Mouse (Mus musculus) MEL (cell line): ENCODE measurements around the gene Srd5a3. TPM values are rescaled to one million over a fixed set of nuclear protein-coding genes. Genes with fewer than 3 reads are reported as not detected.
A peak's percentile ranks its signal among the peaks of the same experiment; 100 is the strongest.

Experiments
- DNase-seq: peaks from one replicate; pipeline ENCODE4 v3.0.0; 2011; ENCODE audit warnings: low read depth, low spot score
- H3K27ac ChIP-seq: 2 replicates; pipeline ENCODE4 v1.5.1; 2012; ENCODE audit warnings: low read depth, mild to moderate bottlenecking, control low read depth, low read length, moderate library complexity; ENCODE audit not compliant: control insufficient read depth
- H3K27me3 ChIP-seq, 2 experiments: fragments of 150-350 bp in 1 of 2; sonication (generic) in 1 of 2; 2 replicates each; pipeline ENCODE4 v1.6.1; 2012; ENCODE audit warnings: low read length in 2 of 2, mild to moderate bottlenecking in 2 of 2, improper control_type of control experiment in 1 of 2, moderate library complexity in 1 of 2; ENCODE audit not compliant: insufficient read depth in 2 of 2, control insufficient read depth in 1 of 2
- H3K36me3 ChIP-seq, 2 experiments: 2 replicates each; pipeline ENCODE4 v1.6.1; 2012 to 2014; ENCODE audit warnings: low read length in 2 of 2, improper control_type of control experiment in 1 of 2, inconsistent platforms in 1 of 2, mild to moderate bottlenecking in 1 of 2; ENCODE audit not compliant: insufficient read depth in 2 of 2, control insufficient read depth in 1 of 2
- H3K4me1 ChIP-seq, 2 experiments: fragments of 150-350 bp in 1 of 2; sonication (generic) in 1 of 2; 2 replicates each; pipeline ENCODE4 v1.6.1; 2012; ENCODE audit warnings: low read length in 2 of 2, improper control_type of control experiment in 1 of 2, mild to moderate bottlenecking in 1 of 2; ENCODE audit not compliant: insufficient read depth in 2 of 2, control insufficient read depth in 1 of 2
- H3K4me3 ChIP-seq, 2 experiments: fragments of 150-350 bp in 1 of 2; sonication (generic) in 1 of 2; 2 replicates each; pipeline ENCODE4 v1.5.1; 2012; ENCODE audit warnings: low read depth in 2 of 2, low read length in 2 of 2, mild to moderate bottlenecking in 2 of 2, moderate library complexity in 2 of 2, control low read depth in 1 of 2, improper control_type of control experiment in 1 of 2; ENCODE audit not compliant: control insufficient read depth in 1 of 2, insufficient read depth in 1 of 2
- H3K79me2 ChIP-seq: 2 replicates; pipeline ENCODE4 v1.6.1; 2012; ENCODE audit warnings: mild to moderate bottlenecking, low read length, moderate library complexity; ENCODE audit not compliant: control insufficient read depth, poor library complexity, insufficient read depth
- H3K9ac ChIP-seq: 2 replicates; pipeline ENCODE4 v1.6.1; 2012; ENCODE audit warnings: low read depth, mild to moderate bottlenecking, control low read depth, low read length, moderate library complexity; ENCODE audit not compliant: control insufficient read depth, poor library complexity, severe bottlenecking
- H3K9me3 ChIP-seq: fragments of 150-350 bp; sonication (generic); replicated peaks from 2 replicates; pipeline ENCODE4 v1.6.1; 2012; ENCODE audit warnings: mild to moderate bottlenecking, low read length, improper control_type of control experiment, moderate library complexity; ENCODE audit not compliant: insufficient read depth
- CHD1 ChIP-seq: IDR thresholded peaks from 2 replicates; pipeline ENCODE4 v1.6.1; 2012; ENCODE audit warnings: low read depth, mild to moderate bottlenecking, inconsistent platforms, low read length, improper control_type of control experiment
- CHD2 ChIP-seq: IDR thresholded peaks from 2 replicates; pipeline ENCODE4 v1.6.1; 2011; ENCODE audit warnings: low read length, improper control_type of control experiment
- CTCF ChIP-seq, 3 experiments: IDR thresholded peaks in 2 of 3; conservative IDR thresholded peaks in 1 of 3; 2 replicates each; pipeline ENCODE4 v1.5.1; 2011 to 2012; ENCODE audit warnings: low read length in 3 of 3, low read depth in 2 of 3, mild to moderate bottlenecking in 2 of 3, improper control_type of control experiment in 1 of 3, inconsistent platforms in 1 of 3, mixed read lengths in 1 of 3, moderate library complexity in 1 of 3; ENCODE audit not compliant: control insufficient read depth in 1 of 3, insufficient read depth in 1 of 3, poor library complexity in 1 of 3, severe bottlenecking in 1 of 3
- EP300 ChIP-seq, 2 experiments: IDR thresholded peaks; 2 replicates each; pipeline ENCODE4 v1.6.1; 2011; ENCODE audit warnings: improper control_type of control experiment in 2 of 2, low read length in 2 of 2, low read depth in 1 of 2, mild to moderate bottlenecking in 1 of 2
- GABPA ChIP-seq: IDR thresholded peaks from 2 replicates; pipeline ENCODE4 v1.6.1; 2012; ENCODE audit warnings: low read depth, mild to moderate bottlenecking, inconsistent platforms, low read length, improper control_type of control experiment, moderate library complexity
- HCFC1 ChIP-seq: IDR thresholded peaks from 2 replicates; pipeline ENCODE4 v1.6.1; 2012; ENCODE audit warnings: low read depth, mild to moderate bottlenecking, inconsistent platforms, low read length, improper control_type of control experiment, moderate library complexity
- JUND ChIP-seq: IDR thresholded peaks from 2 replicates; pipeline ENCODE4 v1.6.1; 2011; ENCODE audit warnings: low read depth, mild to moderate bottlenecking, improper control_type of control experiment, low read length
- MAX ChIP-seq: IDR thresholded peaks from 2 replicates; pipeline ENCODE4 v1.6.1; 2011; ENCODE audit warnings: low read length, improper control_type of control experiment
- MAZ ChIP-seq: IDR thresholded peaks from 2 replicates; pipeline ENCODE4 v1.6.1; 2012; ENCODE audit warnings: low read depth, mild to moderate bottlenecking, inconsistent platforms, low read length, improper control_type of control experiment
- MEF2A ChIP-seq: IDR thresholded peaks from 2 replicates; pipeline ENCODE4 v1.6.1; 2014; ENCODE audit warnings: low read depth, mild to moderate bottlenecking, inconsistent platforms, low read length, improper control_type of control experiment; ENCODE audit not compliant: poor library complexity, insufficient replicate concordance, severe bottlenecking; ENCODE audit errors: extremely low read depth
- MYB ChIP-seq: IDR thresholded peaks from 2 replicates; pipeline ENCODE4 v1.6.1; 2011; ENCODE audit warnings: mild to moderate bottlenecking, low read depth, low read length, improper control_type of control experiment
- NELFE ChIP-seq: IDR thresholded peaks from 2 replicates; pipeline ENCODE4 v1.6.1; 2011; ENCODE audit warnings: low read depth, low read length, improper control_type of control experiment
- NRF1 ChIP-seq: IDR thresholded peaks from 2 replicates; pipeline ENCODE4 v1.6.1; 2014; ENCODE audit warnings: low read depth, mild to moderate bottlenecking, inconsistent platforms, low read length, improper control_type of control experiment, moderate library complexity; ENCODE audit not compliant: poor library complexity, insufficient read depth, severe bottlenecking
- POLR2A ChIP-seq, 2 experiments: IDR thresholded peaks; 2 replicates each; pipeline ENCODE4 v1.6.1; 2011 to 2012; ENCODE audit warnings: low read length in 2 of 2, mild to moderate bottlenecking in 2 of 2, control low read depth in 1 of 2, improper control_type of control experiment in 1 of 2, low read depth in 1 of 2, moderate library complexity in 1 of 2; ENCODE audit not compliant: control insufficient read depth in 1 of 2, insufficient read depth in 1 of 2, poor library complexity in 1 of 2
- POLR2AphosphoS2 ChIP-seq: IDR thresholded peaks from 2 replicates; pipeline ENCODE4 v1.6.1; 2011; ENCODE audit warnings: low read length, improper control_type of control experiment
- RCOR1 ChIP-seq: IDR thresholded peaks from 2 replicates; pipeline ENCODE4 v1.6.1; 2012; ENCODE audit warnings: low read depth, mild to moderate bottlenecking, inconsistent platforms, low read length, improper control_type of control experiment
- SIN3A ChIP-seq: IDR thresholded peaks from 2 replicates; pipeline ENCODE4 v1.6.1; 2012; ENCODE audit warnings: low read length, improper control_type of control experiment, inconsistent platforms
- TAL1 ChIP-seq: IDR thresholded peaks from 2 replicates; pipeline ENCODE4 v1.6.1; 2012; ENCODE audit warnings: mild to moderate bottlenecking, inconsistent platforms, low read length, moderate library complexity, mixed read lengths
- TCF12 ChIP-seq: IDR thresholded peaks from 2 replicates; pipeline ENCODE4 v1.6.1; 2014; ENCODE audit warnings: low read depth, mild to moderate bottlenecking, inconsistent platforms, low read length, improper control_type of control experiment, moderate library complexity
- USF1 ChIP-seq: IDR thresholded peaks from 2 replicates; pipeline ENCODE4 v1.6.1; 2014; ENCODE audit warnings: low read depth, mild to moderate bottlenecking, inconsistent platforms, low read length, improper control_type of control experiment, moderate library complexity
- USF2 ChIP-seq, 2 experiments: IDR thresholded peaks; 2 replicates each; pipeline ENCODE4 v1.6.1; 2011 to 2012; ENCODE audit warnings: improper control_type of control experiment in 2 of 2, low read length in 2 of 2, borderline replicate concordance in 1 of 2, inconsistent platforms in 1 of 2, low read depth in 1 of 2, mild to moderate bottlenecking in 1 of 2; ENCODE audit not compliant: insufficient read depth in 1 of 2
- ZC3H11A ChIP-seq: IDR thresholded peaks from 2 replicates; pipeline ENCODE4 v1.6.1; 2012; ENCODE audit warnings: low read depth, mild to moderate bottlenecking, inconsistent platforms, low read length, improper control_type of control experiment
- ZKSCAN1 ChIP-seq: IDR thresholded peaks from 2 replicates; pipeline ENCODE4 v1.6.1; 2012; ENCODE audit warnings: low read depth, mild to moderate bottlenecking, inconsistent platforms, low read length, improper control_type of control experiment, moderate library complexity
- ZMIZ1 ChIP-seq: IDR thresholded peaks from 2 replicates; pipeline ENCODE4 v1.6.1; 2012; ENCODE audit warnings: low read depth, mild to moderate bottlenecking, inconsistent platforms, low read length, improper control_type of control experiment, moderate library complexity
- ZNF384 ChIP-seq: IDR thresholded peaks from 2 replicates; pipeline ENCODE4 v1.6.1; 2012; ENCODE audit warnings: low read depth, mild to moderate bottlenecking, inconsistent platforms, low read length, improper control_type of control experiment
- polyA plus RNA-seq, 2 experiments: library from polyadenylated mRNA; stranded (reverse) in 1 of 2; unstranded in 1 of 2; fragments of >175 nt in 1 of 2; fragments of >200 nt in 1 of 2; gene quantifications; 2 replicates each; pipeline versions ENCODE4 v1.2.1 to v1.2.4; 2012; ENCODE audit warnings: low replicate concordance in 2 of 2, low read depth in 1 of 2; ENCODE audit not compliant: insufficient read length in 2 of 2, insufficient read depth in 1 of 2, missing spikeins in 1 of 2
- total RNA-seq: library from RNA; depleted of rRNA; stranded (reverse); fragments of 300-350 nt; gene quantifications from 2 replicates; pipeline ENCODE4 v1.2.3, GENCODE M21; 2012

The Srd5a3 gene
- total and polyA plus RNA-seq, 3 experiments, result 17.0 to 33.2 TPM; not detected in 1

GRCm38 (mm10) chr5:76127584-76128316 lies 12.3 kb upstream of the Srd5a3 start:
- no peak overlapping the region for H3K9ac ChIP-seq
- peaks cover 0 to 11% of the 10 kb centered on the region in 2 experiments; a peak in 2 of 4 replicates for H3K36me3 ChIP-seq
- TF ChIP-seq ZNF384 (no peak), NRF1 (no peak), MEF2A (no peak), TAL1 (no peak), ZKSCAN1 (no peak), USF1 (no peak), ZC3H11A (no peak), USF2 (IDR thresholded peaks at IDR 0.05; ENCODE audit: borderline replicate concordance in 1 of 2, insufficient read depth in 1 of 2, low read depth in 1 of 2, low read length in 2 of 2) (no peak), MYB (no peak), EP300 (IDR thresholded peaks at IDR 0.05; ENCODE audit: low read depth in 1 of 2, low read length in 2 of 2) (no peak), NELFE (no peak), CHD2 (no peak), CHD1 (no peak), HCFC1 (no peak), POLR2A (IDR thresholded peaks at IDR 0.05; ENCODE audit: control insufficient read depth in 1 of 2, insufficient read depth in 1 of 2, low read depth in 1 of 2, low read length in 2 of 2, poor library complexity in 1 of 2) (no peak)
- no peak for DNase-seq
- H3K27ac ChIP-seq, result no peak overlapping the region
- no peaks in the 10 kb centered on the region for H3K79me2 ChIP-seq
- H3K27me3 ChIP-seq, result no peaks in the 10 kb centered on the region
- no peaks in the 10 kb centered on the region for H3K9me3 ChIP-seq
- H3K4me3 ChIP-seq, result no peak overlapping the region
- peaks cover 0 to 11% of the 10 kb centered on the region in 2 experiments; a peak in 2 of 4 replicates for H3K4me1 ChIP-seq

DNA sequence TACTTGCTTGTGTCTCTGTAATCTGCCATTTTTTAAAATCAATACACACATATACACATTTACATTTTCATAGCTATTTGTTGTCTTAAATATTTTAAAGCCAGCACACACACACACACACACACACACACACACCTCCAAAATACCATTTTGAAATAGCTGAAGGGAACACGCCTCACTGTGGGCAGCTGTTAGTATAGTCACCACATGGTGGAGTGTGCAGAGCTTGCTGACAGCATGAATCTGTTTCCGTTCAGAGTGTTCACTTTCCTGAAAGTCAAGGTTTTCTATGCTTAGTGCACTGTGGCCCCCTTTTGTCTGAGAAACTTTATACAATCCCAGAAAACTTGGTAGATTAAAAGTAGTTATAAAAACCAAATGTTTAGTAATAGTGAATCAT lies 9.8 kb upstream of the Srd5a3 start:
- H3K27ac ChIP-seq, result no peak overlapping the region
- no peak for TF ChIP-seq ZNF384
- no peak for TF ChIP-seq CTCF (IDR thresholded peaks at IDR 0.05 in 2 of 3, conservative IDR thresholded peaks at IDR 0.05 in 1 of 3; ENCODE audit: control insufficient read depth in 1 of 3, insufficient read depth in 1 of 3, low read depth in 2 of 3, low read length in 3 of 3, poor library complexity in 1 of 3, severe bottlenecking in 1 of 3)
- TF ChIP-seq SIN3A, result no peak
- TF ChIP-seq MEF2A, result no peak
- no peak for TF ChIP-seq RCOR1
- TF ChIP-seq MAZ, result no peak
- TF ChIP-seq MYB, result no peak
- TF ChIP-seq JUND, result no peak
- TF ChIP-seq EP300 (IDR thresholded peaks at IDR 0.05; ENCODE audit: low read depth in 1 of 2, low read length in 2 of 2), result no peak
- no peak for TF ChIP-seq POLR2AphosphoS2
- no peak for TF ChIP-seq NELFE
- TF ChIP-seq ZMIZ1, result no peak
- TF ChIP-seq GABPA, result no peak
- TF ChIP-seq POLR2A (IDR thresholded peaks at IDR 0.05; ENCODE audit: control insufficient read depth in 1 of 2, insufficient read depth in 1 of 2, low read depth in 1 of 2, low read length in 2 of 2, poor library complexity in 1 of 2), result no peak
- TF ChIP-seq MAX, result no peak
- TF ChIP-seq USF2 (IDR thresholded peaks at IDR 0.05; ENCODE audit: borderline replicate concordance in 1 of 2, insufficient read depth in 1 of 2, low read depth in 1 of 2, low read length in 2 of 2), result no peak
- TF ChIP-seq USF1, result no peak
- no peak for TF ChIP-seq TCF12
- no peaks in the 10 kb centered on the region for H3K9me3 ChIP-seq
- H3K27me3 ChIP-seq, result no peaks in the 10 kb centered on the region
- H3K4me1 ChIP-seq, result peaks cover 7 to 11% of the 10 kb centered on the region in 2 experiments; a peak in 3 of 4 replicates
- no peaks in the 10 kb centered on the region for H3K79me2 ChIP-seq
- peaks cover 0 to 21% of the 10 kb centered on the region in 2 experiments; a peak in 2 of 4 replicates for H3K36me3 ChIP-seq
- no peak overlapping the region for H3K9ac ChIP-seq
- peak; percentile 23 for DNase-seq
- no peak overlapping the region for H3K4me3 ChIP-seq
